Mouse (Mus musculus) lung, embryonic 15.5 days (tissue): ENCODE results near the gene Unc5cl. TPM values are rescaled to one million over a fixed set of nuclear protein-coding genes. Genes with fewer than 3 reads are reported as not detected.
"Not testable (repeated sequence)": the region's sequence is repeated elsewhere in the genome, so short reads cannot be mapped to it uniquely, and the experiment has no call there.

Experiments used
- ATAC-seq: fragments of 200-750 bp; cut with Nextera tagmentation; 2 replicates; pipeline ENCODE4 v1.8.0; 2017; ENCODE audit warnings: moderate number of reproducible peaks, borderline replicate concordance; ENCODE audit not compliant: low FRiP score, low TSS enrichment; ENCODE audit errors: extremely low read depth
- H3K27ac ChIP-seq: fragments of 300-500 bp; sonication (generic); 2 replicates; pipeline ENCODE4 v1.5.1; 2015; ENCODE audit warnings: moderate library complexity, mild to moderate bottlenecking, inconsistent platforms
- H3K27me3 ChIP-seq: fragments of 300-500 bp; sonication (generic); 2 replicates; pipeline ENCODE4 v1.6.1; 2015; ENCODE audit warnings: inconsistent platforms
- H3K36me3 ChIP-seq: fragments of 300-500 bp; sonication (generic); 2 replicates; pipeline ENCODE4 v1.6.1; 2015; ENCODE audit warnings: inconsistent platforms
- H3K4me1 ChIP-seq: fragments of 300-500 bp; sonication (generic); 2 replicates; pipeline ENCODE4 v1.6.1; 2015; ENCODE audit warnings: inconsistent platforms
- H3K4me2 ChIP-seq: fragments of 300-500 bp; sonication (generic); 2 replicates; pipeline ENCODE4 v1.6.1; 2015; ENCODE audit warnings: inconsistent platforms, mild to moderate bottlenecking, moderate library complexity
- H3K4me3 ChIP-seq: fragments of 300-500 bp; sonication (generic); 2 replicates; pipeline ENCODE4 v1.5.1; 2015; ENCODE audit warnings: mild to moderate bottlenecking, inconsistent platforms
- H3K9ac ChIP-seq: fragments of 300-500 bp; sonication (generic); 2 replicates; pipeline ENCODE4 v1.6.1; 2015; ENCODE audit warnings: inconsistent platforms
- H3K9me3 ChIP-seq: fragments of 300-500 bp; sonication (generic); 2 replicates; pipeline ENCODE4 v1.6.1; 2016; ENCODE audit warnings: inconsistent platforms
- WGBS: fragments of 180-500 bp; shearing (Covaris S2); methylation state at CpG from one replicate; pipeline ENCODE4 v1.1.7; 2015; 5-methylcytosine and 5-hydroxymethylcytosine counted together
- polyA plus RNA-seq: library from polyadenylated mRNA; unstranded; fragments of >200 nt; fragmentation: Nextera tagmentation; extraction: Ambion mirVana; gene quantifications from 2 replicates; pipeline ENCODE4 v1.2.1, GENCODE M21; 2015

Gene Unc5cl
- polyA plus RNA-seq, 1 experiment from 2014 or later = 2.4 TPM

- 69% methylated on average over 7 of the region's 7 CpGs for WGBS
- no peak for ATAC-seq
Observed at GRCm38 (mm10) chr17:48453489-48453888, 1.2 kb upstream of the Unc5cl start.

DNA sequence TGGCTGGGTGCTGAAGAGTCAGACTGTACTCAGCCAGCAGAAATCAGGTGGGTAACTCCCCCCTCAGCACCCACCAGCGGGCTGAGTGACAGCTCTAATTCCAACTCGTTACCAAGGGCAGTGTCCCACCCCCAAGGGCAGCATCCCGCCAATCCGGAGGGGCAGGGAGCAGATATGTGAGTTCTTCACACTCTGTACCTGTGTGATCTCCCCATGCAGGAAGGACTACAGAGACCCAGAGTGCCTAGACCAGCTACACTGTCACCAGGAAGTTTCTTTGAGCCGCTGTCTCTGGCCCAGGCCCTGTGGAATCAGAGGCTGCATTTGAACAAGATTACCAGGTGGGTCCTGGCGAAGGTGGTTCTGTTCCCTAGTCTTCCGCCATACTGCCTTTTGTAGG lies 511 bp upstream of the Unc5cl start:
- Histone ChIP-seq H3K4me3 (peak overlapping the region; percentile 16), H3K9me3 (no peaks in the 10 kb centered on the region), H3K4me2 (peak overlapping the region; percentile 33), H3K27ac (no peak overlapping the region), H3K4me1 (peaks cover 3% of the 10 kb centered on the region; the same call in 1 of the 2 replicates), H3K27me3 (no peaks in the 10 kb centered on the region), H3K36me3 (no peaks in the 10 kb centered on the region), H3K9ac (no peak overlapping the region)
- 42% methylated on average over 7 of the region's 7 CpGs for WGBS
- no peak for ATAC-seq

More at GRCm38 (mm10) chr17:48453489-48453888, 1.2 kb upstream of the Unc5cl start:
- Histone ChIP-seq H3K4me1 (peaks cover 3% of the 10 kb centered on the region; the same call in 1 of the 2 replicates), H3K36me3 (no peaks in the 10 kb centered on the region), H3K27ac (no peak overlapping the region), H3K27me3 (no peaks in the 10 kb centered on the region), H3K9me3 (no peaks in the 10 kb centered on the region), H3K4me3 (no peak overlapping the region), H3K9ac (no peak overlapping the region), H3K4me2 (no peak overlapping the region)

- H3K36me3 ChIP-seq = no peaks in the 10 kb centered on the region
- H3K4me3 ChIP-seq = no peak overlapping the region
- 83% methylated on average over 2 of the region's 2 CpGs for WGBS
- no peaks in the 10 kb centered on the region for H3K27me3 ChIP-seq
- H3K9me3 ChIP-seq = no peaks in the 10 kb centered on the region
- H3K27ac ChIP-seq = no peak overlapping the region
- no peak for ATAC-seq
- no peak overlapping the region for H3K9ac ChIP-seq
- peaks cover 3% of the 10 kb centered on the region; the same call in 1 of the 2 replicates for H3K4me1 ChIP-seq
- no peak overlapping the region for H3K4me2 ChIP-seq
Observed at GRCm38 (mm10) chr17:48455955-48456354, 1.3 kb downstream of the Unc5cl start.

DNA sequence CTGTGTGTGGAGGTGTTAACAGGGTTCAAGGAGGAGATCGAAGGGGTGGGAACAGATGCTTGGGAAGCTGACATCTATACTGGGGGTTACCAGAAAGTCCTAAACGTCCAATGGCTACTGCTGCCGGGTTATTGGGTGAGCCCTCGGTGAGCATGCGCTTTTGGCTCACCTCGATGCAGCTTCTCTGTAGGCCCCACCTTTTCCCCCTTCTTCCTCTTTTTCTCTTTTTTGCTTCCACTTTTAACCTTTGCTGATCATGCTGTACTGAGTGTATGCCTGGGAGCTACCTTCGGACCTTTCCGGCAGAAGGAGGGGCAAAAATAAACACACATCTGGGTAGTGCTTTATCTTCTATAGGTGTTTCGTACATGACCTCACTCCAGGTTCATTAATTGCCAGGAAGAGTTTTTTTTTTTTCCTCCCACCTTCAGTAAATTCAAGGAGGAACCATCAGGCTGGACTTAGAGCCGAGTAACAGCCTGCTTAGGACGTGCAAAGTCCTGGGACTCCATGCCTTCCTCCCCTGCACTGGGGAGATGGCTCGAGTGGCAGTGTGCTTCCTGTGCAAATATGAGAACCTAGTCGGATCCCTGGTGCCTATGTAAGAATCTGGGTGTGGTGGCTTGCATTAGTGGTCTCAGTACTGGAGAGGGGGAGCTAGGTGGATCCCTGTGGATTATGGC lies 3.4 kb downstream of the Unc5cl start:
- WGBS = 49% methylated on average over 13 of the region's 13 CpGs
- no peak overlapping the region for H3K27ac ChIP-seq
- no peaks in the 10 kb centered on the region for H3K9me3 ChIP-seq
- no peaks in the 10 kb centered on the region for H3K36me3 ChIP-seq
- H3K27me3 ChIP-seq = no peaks in the 10 kb centered on the region
- H3K4me1 ChIP-seq = peaks cover 3% of the 10 kb centered on the region; the same call in 1 of the 2 replicates
- ATAC-seq = no peak
- H3K9ac ChIP-seq = no peak overlapping the region
- no peak overlapping the region for H3K4me3 ChIP-seq
- no peak overlapping the region for H3K4me2 ChIP-seq

GRCm38 (mm10) chr17:48462096-48462495 lies 7.4 kb downstream of the Unc5cl start:
- peak; percentile 8; the same call in 1 of the 2 replicates for ATAC-seq
- Histone ChIP-seq H3K27me3 (no peaks in the 10 kb centered on the region), H3K4me1 (peaks cover under 1% of the 10 kb centered on the region; the same call in 1 of the 2 replicates), H3K9me3 (no peaks in the 10 kb centered on the region), H3K36me3 (no peaks in the 10 kb centered on the region), H3K4me2 (no peak overlapping the region), H3K9ac (no peak overlapping the region), H3K27ac (no peak overlapping the region), H3K4me3 (no peak overlapping the region)
- WGBS = 92% methylated on average over 13 of the region's 13 CpGs

GRCm38 (mm10) chr17:48463391-48463790 lies 8.7 kb downstream of the Unc5cl start:
- H3K4me1 ChIP-seq = 0 out of 2 replicates have a peak, but pooled peaks cover 4% of the 10 kb centered on the region
- no peak for ATAC-seq
- no peak overlapping the region for H3K4me2 ChIP-seq
- no peak overlapping the region for H3K9ac ChIP-seq
- H3K9me3 ChIP-seq = no peaks in the 10 kb centered on the region
- no peaks in the 10 kb centered on the region for H3K27me3 ChIP-seq
- H3K27ac ChIP-seq = no peak overlapping the region
- no peaks in the 10 kb centered on the region for H3K36me3 ChIP-seq
- 94% methylated on average over 4 of the region's 4 CpGs for WGBS
- no peak overlapping the region for H3K4me3 ChIP-seq

DNA sequence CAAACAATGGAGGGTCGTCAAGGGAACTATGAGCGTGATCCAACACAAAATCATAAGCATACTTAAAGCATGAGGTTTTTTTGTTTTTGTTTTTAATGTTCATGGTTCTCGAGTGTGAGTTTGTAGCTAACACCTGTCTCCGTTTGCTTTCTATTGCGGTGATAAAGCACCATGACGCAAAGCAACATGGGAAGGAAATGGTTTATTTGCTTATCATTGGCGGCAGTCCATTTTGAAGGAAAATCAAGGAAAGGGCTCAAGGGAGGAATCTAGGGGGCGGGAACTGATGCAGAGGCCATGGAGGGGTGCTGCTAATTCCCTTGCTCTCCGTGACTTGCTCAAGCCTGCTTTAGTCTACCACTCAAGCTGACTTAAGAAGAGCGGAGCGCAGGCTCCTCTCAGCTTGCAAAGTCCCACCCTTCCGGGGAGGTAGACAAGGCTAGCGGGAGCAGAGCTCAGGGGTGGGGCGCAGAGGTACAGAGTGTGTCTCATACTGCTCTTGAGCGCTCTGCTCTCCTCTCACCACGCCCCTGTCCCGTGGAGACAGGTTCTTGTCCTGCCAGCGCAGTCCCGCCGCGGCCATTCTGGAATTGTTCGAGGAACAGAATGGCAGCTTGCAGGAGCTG lies 12.2 kb downstream of the Unc5cl start:
- WGBS = 25% methylated on average over 22 of the region's 22 CpGs
- Histone ChIP-seq H3K9ac (no peak overlapping the region), H3K36me3 (no peaks in the 10 kb centered on the region), H3K9me3 (no peaks in the 10 kb centered on the region), H3K4me1 (0 out of 2 replicates have a peak, but pooled peaks cover 4% of the 10 kb centered on the region), H3K4me3 (peak overlapping the region; percentile 7; the same call in 1 of the 2 replicates), H3K4me2 (peak overlapping the region; percentile 42), H3K27ac (no peak overlapping the region), H3K27me3 (no peaks in the 10 kb centered on the region)
- ATAC-seq = peak; percentile 58

DNA sequence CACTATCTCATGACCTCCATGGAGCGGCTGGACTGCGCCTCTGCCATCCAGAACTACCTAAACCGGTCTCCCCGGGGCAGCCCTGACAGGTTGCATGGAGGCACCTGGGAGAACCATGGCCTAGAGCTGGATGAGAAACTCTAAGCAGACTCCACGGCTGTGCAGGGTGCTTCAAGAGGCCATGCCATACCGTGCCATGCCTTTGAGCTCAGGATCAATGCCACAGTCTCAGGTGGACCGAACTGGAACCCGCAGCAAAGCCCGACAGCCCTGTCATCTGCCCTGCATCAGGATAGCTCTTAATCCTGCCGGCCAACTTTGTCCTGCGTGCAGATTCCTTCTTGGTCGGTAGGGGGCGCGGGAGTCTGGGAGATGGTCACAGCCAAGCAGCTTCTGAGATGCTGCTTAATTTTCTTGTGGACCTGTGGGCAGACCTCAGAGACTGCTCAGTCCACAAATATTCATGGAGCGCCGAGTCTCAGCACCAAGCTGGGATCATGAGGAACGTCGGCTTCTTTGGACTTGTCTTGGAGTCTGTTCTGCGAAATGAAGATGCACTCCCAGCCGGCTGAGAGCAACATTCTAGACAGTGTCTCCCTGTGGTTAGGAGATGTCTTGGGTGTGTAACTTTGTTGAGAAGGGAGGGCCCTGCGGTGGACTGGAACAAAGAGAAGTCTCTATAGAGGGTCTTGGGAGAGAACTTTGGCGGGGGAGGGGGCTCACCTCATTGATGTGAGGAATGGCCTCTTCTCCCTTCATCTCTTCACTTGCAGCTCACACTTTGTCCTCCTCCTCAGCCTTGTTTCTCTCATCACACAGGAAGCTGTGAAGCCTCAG lies 12.9 kb downstream of the Unc5cl start:
- Histone ChIP-seq H3K4me1 (0 out of 2 replicates have a peak, but pooled peaks cover 4% of the 10 kb centered on the region), H3K4me3 (peak overlapping the region; percentile 7; the same call in 1 of the 2 replicates), H3K36me3 (no peaks in the 10 kb centered on the region), H3K4me2 (peak overlapping the region; percentile 42), H3K27me3 (no peaks in the 10 kb centered on the region), H3K9me3 (no peaks in the 10 kb centered on the region), H3K9ac (no peak overlapping the region), H3K27ac (no peak overlapping the region)
- 5% methylated on average over 22 of the region's 22 CpGs for WGBS
- ATAC-seq = peak; percentile 70

GRCm38 (mm10) chr17:48474282-48474681 lies 19.6 kb downstream of the Unc5cl start:
- not testable (repeated sequence) for H3K27ac ChIP-seq, H3K4me3 ChIP-seq, H3K9ac ChIP-seq, H3K4me2 ChIP-seq, H3K9me3 ChIP-seq, H3K27me3 ChIP-seq, H3K36me3 ChIP-seq, ATAC-seq, H3K4me1 ChIP-seq
- WGBS = 82% methylated on average over 6 of the region's 6 CpGs

- 77% methylated on average over 8 of the region's 8 CpGs for WGBS
- ATAC-seq = no peak
- Histone ChIP-seq H3K36me3 (no peaks in the 10 kb centered on the region), H3K4me1 (no peaks in the 10 kb centered on the region), H3K27ac (no peak overlapping the region), H3K9ac (no peak overlapping the region), H3K9me3 (no peaks in the 10 kb centered on the region), H3K27me3 (no peaks in the 10 kb centered on the region), H3K4me3 (no peak overlapping the region), H3K4me2 (no peak overlapping the region)
Observed at GRCm38 (mm10) chr17:48475444-48475843, 20.7 kb downstream of the Unc5cl start.

DNA sequence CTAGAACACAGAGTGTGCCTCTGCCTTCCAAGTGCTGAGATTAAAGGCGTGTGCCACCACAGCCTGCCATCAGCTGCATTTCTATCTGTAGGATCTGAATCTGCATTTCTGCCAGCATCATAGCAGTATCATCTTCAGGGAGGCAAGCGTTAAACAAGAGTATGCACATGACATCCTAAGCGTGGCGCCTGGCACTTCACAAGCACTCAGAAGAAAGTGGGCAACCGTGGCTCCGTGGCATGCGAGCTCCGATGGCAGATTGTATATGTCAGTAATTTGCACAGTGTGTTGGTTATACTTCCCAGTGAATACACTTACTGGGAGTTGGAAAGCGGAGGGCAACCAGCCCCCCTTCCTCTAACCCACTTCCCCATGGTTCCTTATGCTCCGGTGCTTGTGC lies 25.3 kb downstream of the Unc5cl start:
- WGBS = 79% methylated on average over 10 of the region's 10 CpGs
- H3K9me3 ChIP-seq = no peaks in the 10 kb centered on the region
- no peaks in the 10 kb centered on the region for H3K27me3 ChIP-seq
- no peak overlapping the region for H3K27ac ChIP-seq
- no peak for ATAC-seq
- H3K36me3 ChIP-seq = no peaks in the 10 kb centered on the region
- no peak overlapping the region for H3K4me2 ChIP-seq
- no peaks in the 10 kb centered on the region for H3K4me1 ChIP-seq
- no peak overlapping the region for H3K4me3 ChIP-seq
- H3K9ac ChIP-seq = no peak overlapping the region
